ENCODE assay signal across 7 mouse cellular contexts in genomic region chr8:89043371-89043841, GRCm38 (mm10). TPM values are rescaled to one million over a fixed set of nuclear protein-coding genes. Genes with fewer than 3 reads are reported as not detected.
A peak's percentile ranks its signal among the peaks of the same experiment; 100 is the strongest.
DNase-seq lines count a peak whose midpoint lies in the region; ATAC-seq and TF ChIP-seq lines count a peak whose summit lies in the region.

No protein-coding gene starts in this region.

- DNase-seq in WW6 (ENCODE audit: low read depth, low spot score): peak; percentile 85
- DNase-seq in cerebellum, postnatal 10 days: peak; percentile 52 to 70
- peak; percentile 91 for DNase-seq in heart, embryonic 10.5 days (ENCODE audit: low spot score)
- peak; percentile 90 for DNase-seq in kidney, adult 9 months
- DNase-seq in thymus, postnatal 36 days: no peak

- H3K27me3 ChIP-seq in heart, embryonic 10.5 days (ENCODE audit: insufficient read depth, poor library complexity, severe bottlenecking): peaks cover 41% of the 10 kb centered on the region
- peaks cover 43% of the 10 kb centered on the region for H3K27me3 ChIP-seq in limb, embryonic 12.5 days

- TF ChIP-seq POLR2A in olfactory bulb, adult 2 months (IDR thresholded peaks at IDR 0.05; ENCODE audit: insufficient read depth, low read depth, low read length): peak; percentile 33

- no peaks in the 10 kb centered on the region for H3K9me3 ChIP-seq in heart, embryonic 10.5 days
- H3K9me3 ChIP-seq in limb, embryonic 12.5 days: no peaks in the 10 kb centered on the region

- no peak for TF ChIP-seq CTCF in olfactory bulb, adult 2 months (IDR thresholded peaks at IDR 0.05; ENCODE audit: insufficient read depth, low read depth, low read length)

- no peaks in the 10 kb centered on the region for H3K36me3 ChIP-seq in heart, embryonic 10.5 days
- no peaks in the 10 kb centered on the region for H3K36me3 ChIP-seq in limb, embryonic 12.5 days

- ATAC-seq in limb, embryonic 12.5 days (ENCODE audit: insufficient number of reproducible peaks, insufficient read depth, low FRiP score, low TSS enrichment, low read depth): peak; percentile 75

- peak overlapping the region; percentile 98 for H3K9ac ChIP-seq in limb, embryonic 12.5 days (replicated peaks)

- H3K4me3 ChIP-seq in heart, embryonic 10.5 days: peak overlapping the region; percentile 89
- peak overlapping the region; percentile 78 for H3K4me3 ChIP-seq in limb, embryonic 12.5 days (replicated peaks)
- peak overlapping the region; percentile 100 for H3K4me3 ChIP-seq in olfactory bulb, adult 2 months (ENCODE audit: insufficient read depth, low read depth, low read length)

- H3K4me1 ChIP-seq in heart, embryonic 10.5 days: peaks cover 50% of the 10 kb centered on the region
- H3K4me1 ChIP-seq in limb, embryonic 12.5 days (replicated peaks): peaks cover 37% of the 10 kb centered on the region
- peaks cover 22% of the 10 kb centered on the region for H3K4me1 ChIP-seq in olfactory bulb, adult 2 months (ENCODE audit: control insufficient read depth, insufficient read depth, low read length)

- peak overlapping the region; percentile 79 for H3K4me2 ChIP-seq in limb, embryonic 12.5 days

- 2% methylated on average over 32 of the region's 32 CpGs for WGBS in heart, embryonic 10.5 days
- 0% methylated on average over 22 of the region's 32 CpGs for WGBS in limb, embryonic 12.5 days
- WGBS in olfactory bulb, adult 2 months: 1% methylated on average over 32 of the region's 32 CpGs

- H3K27ac ChIP-seq in heart, embryonic 10.5 days: peak overlapping the region; percentile 96
- peak overlapping the region; percentile 99 for H3K27ac ChIP-seq in limb, embryonic 12.5 days
- H3K27ac ChIP-seq in olfactory bulb, adult 2 months (ENCODE audit: insufficient read depth, low read depth, low read length): peak overlapping the region; percentile 97

RNA-seq across cellular contexts. Expression of gene Sall1, which starts 0.6 kb away (rescaled TPM):
- 5.9 and 6.9 TPM in 2 replicates for polyA plus RNA-seq in heart, embryonic 10.5 days (2016; fragmentation: Nextera tagmentation; extraction: Ambion mirVana)
- 17.9 and 22.3 TPM in 2 replicates for polyA plus RNA-seq in limb, embryonic 12.5 days (2016; fragmentation: Nextera tagmentation; extraction: Ambion mirVana)
- not detected in 2 replicates for polyA plus RNA-seq in olfactory bulb, adult 2 months (2012; ENCODE audit: insufficient read depth, insufficient read length, low replicate concordance, missing spikeins)

Comparison
In these comparisons a context has a peak if more than half of its experiments do, and no peak if none do; other contexts are left out.
1. DNase-seq: peak in WW6 (single experiment), cerebellum, postnatal 10 days (2 of 2), heart, embryonic 10.5 days (single experiment) and kidney, adult 9 months (single experiment); none in thymus, postnatal 36 days (0 of 2).
2. Peak in every context shown above with its lines, with median percentiles within 50 percentile points of each other: H3K27ac ChIP-seq and H3K4me3 ChIP-seq.